Mouse (Mus musculus): ENCODE data around the gene Tmem97.

GRCm38 (mm10) chr11:78497544-78498522 lies 52.7 kb downstream of the Tmem97 start, which contains the start of gene Sarm1:
- TF ChIP-seq EP300 (IDR thresholded peaks at IDR 0.05) (no peak), CTCF (IDR thresholded peaks at IDR 0.05) (no peak)
